Mouse (Mus musculus) lung, postnatal 25 days (tissue): ENCODE measurements around the gene Olfr741.

Experiments used
- DNase-seq: peaks from one replicate; pipeline ENCODE4 v3.0.0; 2022; ENCODE audit warnings: low spot score

Olfr741 gene

GRCm38 (mm10) chr14:50472438-50472837, at the start of gene Olfr741:
TSS of gene Olfr741 (plus strand) at chr14:50472738.
- no peak for DNase-seq

GRCm38 (mm10) chr14:50445245-50445644, 27.3 kb upstream of the Olfr741 start, which contains the start of gene Olfr740:
TSS of gene Olfr740 (plus strand) at chr14:50445545.
- DNase-seq = no peak

GRCm38 (mm10) chr14:50478406-50478805, 5.9 kb downstream of the Olfr741 start:
- no peak for DNase-seq

GRCm38 (mm10) chr14:50503300-50503699, 30.8 kb downstream of the Olfr741 start, which contains the start of gene Olfr742:
TSS of gene Olfr742 (plus strand) at chr14:50503600.
- no peak for DNase-seq

- DNase-seq = no peak
These were observed 49.0 kb downstream of the Olfr741 start, which contains the start of gene Olfr743 for GRCm38 (mm10) chr14:50521539-50521938. TSS of gene Olfr743 (plus strand) at chr14:50521839.
